Mouse (Mus musculus): Measurements from ENCODE around the gene Lamc1.
A peak's percentile ranks its signal among the peaks of the same experiment; 100 is the strongest.
"Not testable (repeated sequence)": the region's sequence is repeated elsewhere in the genome, so short reads cannot be mapped to it uniquely, and the experiment has no call there.

Gene Lamc1

DNA sequence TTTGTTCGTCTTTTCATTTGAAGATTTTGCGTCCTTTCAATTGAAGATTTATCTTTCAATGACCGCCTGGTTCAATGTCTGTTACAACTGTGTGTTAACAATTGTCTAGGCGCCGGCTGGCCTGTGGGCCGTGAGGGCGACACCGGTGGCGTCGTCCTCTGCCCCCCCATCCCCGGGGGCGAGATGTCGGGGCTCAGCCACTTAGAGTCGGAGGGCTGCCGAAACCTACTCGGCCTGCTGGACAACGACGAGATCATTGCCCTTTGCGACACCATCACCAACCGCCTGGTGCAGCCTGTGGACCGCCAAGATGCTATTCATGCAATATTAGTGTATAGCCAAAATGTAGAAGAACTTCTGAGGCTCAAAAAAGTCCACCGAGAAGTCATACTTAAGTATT lies 27.3 kb downstream of the Lamc1 start:
- not testable (repeated sequence) for DNase-seq (ENCODE audit: low spot score in 2 of 2)

DNA sequence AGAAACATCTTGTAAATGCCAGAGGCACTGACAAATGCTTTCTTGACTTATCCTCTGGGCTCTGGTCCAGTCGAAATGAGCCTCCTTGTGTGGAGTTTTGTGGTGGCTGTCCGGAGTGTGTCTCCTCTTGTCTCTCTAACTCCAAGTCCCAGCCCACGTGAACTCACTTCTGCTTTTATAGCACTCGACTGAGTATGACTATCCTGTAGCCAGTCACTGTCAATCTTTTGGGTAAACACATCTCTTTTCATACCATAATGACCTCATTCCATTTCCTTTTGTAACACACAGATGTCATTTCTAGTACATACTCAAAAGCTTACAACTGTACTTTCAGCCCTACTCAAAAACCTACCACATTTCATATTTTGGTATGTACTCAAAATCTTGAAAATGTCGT lies 33.1 kb downstream of the Lamc1 start:
- not testable (repeated sequence) for DNase-seq (ENCODE audit: low spot score in 2 of 2)

DNA sequence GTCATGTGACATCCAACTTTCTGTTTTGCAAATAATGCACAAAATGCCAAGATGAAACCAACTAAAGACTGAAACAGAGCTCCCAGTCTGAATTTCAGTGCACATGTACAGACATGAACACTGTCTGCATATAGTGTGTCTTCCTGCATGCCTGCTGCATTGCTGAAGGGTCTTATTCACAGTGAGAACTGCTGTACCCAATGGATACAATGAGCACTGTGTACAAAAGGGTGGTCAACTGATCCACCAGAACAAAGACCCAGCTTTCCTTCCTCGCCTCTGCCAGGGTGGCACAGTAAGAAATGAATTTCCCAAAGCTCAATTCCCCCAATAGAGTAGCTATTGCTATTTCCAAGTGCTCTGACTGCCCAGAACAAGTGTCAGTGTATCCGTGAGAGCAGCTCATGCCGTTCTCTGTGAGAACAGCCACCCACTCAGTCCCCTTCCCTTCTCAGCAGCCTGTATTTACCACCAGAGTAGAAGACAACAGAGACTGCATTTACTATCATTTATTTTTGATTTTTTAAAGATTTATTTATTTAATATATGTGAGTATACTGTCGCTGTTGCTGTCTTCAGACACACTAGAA lies 34.7 kb downstream of the Lamc1 start:
- not testable (repeated sequence) for DNase-seq (ENCODE audit: low spot score in 2 of 2)

GRCm38 (mm10) chr1:153296035-153296434 lies 36.6 kb downstream of the Lamc1 start:
- no peak for DNase-seq (ENCODE audit: low spot score in 2 of 2)

GRCm38 (mm10) chr1:153292892-153293291 lies 39.7 kb downstream of the Lamc1 start:
- DNase-seq (ENCODE audit: low spot score in 2 of 2), result no peak

DNA sequence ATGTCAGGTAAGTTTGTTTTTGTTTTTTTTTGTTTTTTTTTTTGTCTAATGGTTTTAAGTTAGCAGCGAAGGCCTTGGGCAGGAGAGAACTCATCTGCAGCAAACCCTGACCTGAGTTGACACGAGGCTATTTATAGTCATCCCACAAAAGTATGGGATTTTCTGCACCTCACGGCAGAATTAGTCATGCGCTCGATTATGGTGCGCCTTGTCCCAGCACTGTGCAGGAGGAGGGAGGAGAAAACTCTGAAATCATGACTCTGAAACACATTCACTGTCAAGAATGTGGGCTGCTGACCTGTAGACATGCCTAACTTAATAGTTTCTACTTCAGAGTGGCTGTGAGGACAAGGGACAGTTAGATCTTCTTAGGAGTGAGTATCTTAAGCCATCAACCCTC lies 40.4 kb downstream of the Lamc1 start:
- no peak for DNase-seq (ENCODE audit: low spot score in 2 of 2)

- DNase-seq (ENCODE audit: low spot score in 2 of 2), result no peak
Measured at GRCm38 (mm10) chr1:153291416-153291815, 41.2 kb downstream of the Lamc1 start.

- DNase-seq (ENCODE audit: low spot score in 2 of 2), result no peak
Measured at GRCm38 (mm10) chr1:153288010-153288409, 44.6 kb downstream of the Lamc1 start.

- no peak for DNase-seq (ENCODE audit: low spot score in 2 of 2)
Measured at GRCm38 (mm10) chr1:153287443-153287842, 45.1 kb downstream of the Lamc1 start.

GRCm38 (mm10) chr1:153286216-153286615 lies 46.4 kb downstream of the Lamc1 start:
- no peak for DNase-seq (ENCODE audit: low spot score in 2 of 2)

DNA sequence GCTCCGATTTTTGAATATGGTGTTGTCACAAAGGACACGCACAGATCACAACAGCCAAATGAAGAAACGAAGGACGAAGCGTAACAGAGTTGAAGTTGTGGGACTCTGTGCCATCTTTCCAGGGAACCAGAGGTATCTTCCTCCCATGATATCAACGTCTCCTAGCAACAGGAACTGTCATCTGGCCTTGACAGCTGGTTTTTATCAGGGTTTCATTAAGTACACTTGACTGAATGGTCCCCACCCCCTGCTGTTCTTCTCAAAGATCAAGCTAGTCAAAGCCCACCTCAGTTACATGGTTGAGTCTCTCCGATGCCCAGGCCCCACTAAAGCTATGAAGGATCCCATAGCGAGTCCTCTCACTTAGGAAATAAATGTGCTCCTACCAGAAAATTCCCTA lies 47.4 kb downstream of the Lamc1 start:
- no peak for DNase-seq (ENCODE audit: low spot score in 2 of 2)

- DNase-seq (ENCODE audit: low spot score in 2 of 2), result peak in 1 of 2 experiments; percentile 53
Measured at GRCm38 (mm10) chr1:153282342-153282975, 50.1 kb downstream of the Lamc1 start.

DNA sequence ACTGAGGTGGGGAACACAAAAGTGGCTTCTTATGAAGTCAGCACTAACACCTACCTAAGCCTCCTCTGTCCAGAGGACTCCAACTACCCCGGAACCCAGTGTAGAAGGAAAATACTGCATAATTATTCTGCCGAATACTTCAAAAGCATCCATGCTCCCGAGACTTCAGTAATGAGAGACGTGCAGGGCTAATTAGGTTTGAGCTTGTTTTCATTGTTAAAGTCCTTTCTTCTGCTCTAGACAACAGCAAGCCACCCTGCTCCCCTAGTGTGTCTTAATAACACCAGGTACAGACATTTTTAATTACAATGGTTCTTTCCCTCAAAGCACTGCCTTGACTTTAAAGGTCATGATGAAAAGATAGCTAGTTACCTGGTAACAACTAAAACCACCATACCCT lies 51.1 kb downstream of the Lamc1 start:
- no peak for DNase-seq (ENCODE audit: low spot score in 2 of 2)

DNA sequence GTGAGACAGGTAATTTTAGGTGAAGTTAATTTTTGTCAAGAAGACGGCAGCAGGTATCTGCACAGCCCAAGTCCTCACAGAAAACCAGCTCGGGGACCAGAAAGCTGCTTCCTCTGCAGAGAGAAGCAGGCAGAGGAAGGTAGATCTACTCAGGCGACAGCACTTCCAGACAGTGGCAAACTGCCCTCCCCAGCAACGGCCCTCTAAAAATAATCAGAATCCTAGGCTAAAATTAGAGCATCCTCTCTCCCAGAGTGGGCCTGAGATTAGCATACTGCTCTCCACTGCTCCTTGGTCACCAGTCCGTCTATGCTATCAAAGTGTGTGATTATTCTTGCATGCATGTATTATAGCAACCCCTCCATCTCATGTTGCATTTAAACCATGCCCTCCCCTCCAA lies 52.2 kb downstream of the Lamc1 start:
- DNase-seq (ENCODE audit: low spot score in 2 of 2), result peak; percentile 57 to 66

DNA sequence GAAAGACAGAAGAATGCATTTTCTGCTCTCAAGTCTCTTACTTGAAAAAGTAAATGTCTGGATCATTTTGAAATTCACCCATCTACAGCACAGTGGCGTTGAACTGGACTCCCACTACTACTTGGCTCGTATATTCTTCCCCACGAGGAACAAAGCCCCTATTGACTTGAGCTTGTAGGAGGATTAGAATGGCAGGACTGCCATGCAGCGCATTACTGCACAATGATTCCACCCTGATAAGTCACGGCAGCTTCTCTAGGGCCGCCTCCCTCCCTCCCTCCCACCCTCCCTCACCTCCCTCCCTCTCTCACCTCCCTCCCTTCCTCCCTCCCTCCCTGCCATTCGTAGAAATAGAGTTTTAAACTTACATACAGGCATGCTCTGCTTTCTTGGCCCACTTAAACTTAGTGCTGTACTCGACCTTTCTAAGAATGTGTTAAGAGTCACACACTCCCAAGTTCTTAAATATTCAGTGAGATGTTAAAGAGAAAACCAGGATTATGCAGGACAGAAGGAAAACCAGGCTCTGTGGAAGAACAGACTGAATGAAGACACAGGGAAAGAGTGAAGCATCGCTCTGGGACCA lies 54.5 kb downstream of the Lamc1 start:
- DNase-seq (ENCODE audit: low spot score in 2 of 2), result no peak

- no peak for DNase-seq (ENCODE audit: low spot score in 2 of 2)
Measured at GRCm38 (mm10) chr1:153275466-153275865, 57.1 kb downstream of the Lamc1 start.

GRCm38 (mm10) chr1:153274611-153275010 lies 58.0 kb downstream of the Lamc1 start:
- no peak for DNase-seq (ENCODE audit: low spot score in 2 of 2)

GRCm38 (mm10) chr1:153273657-153274056 lies 58.9 kb downstream of the Lamc1 start:
- no peak for DNase-seq (ENCODE audit: low spot score in 2 of 2)

GRCm38 (mm10) chr1:153270827-153271226 lies 61.8 kb downstream of the Lamc1 start:
- DNase-seq (ENCODE audit: low spot score in 2 of 2), result no peak

GRCm38 (mm10) chr1:153269681-153270080 lies 62.9 kb downstream of the Lamc1 start:
- no peak for DNase-seq (ENCODE audit: low spot score in 2 of 2)

DNA sequence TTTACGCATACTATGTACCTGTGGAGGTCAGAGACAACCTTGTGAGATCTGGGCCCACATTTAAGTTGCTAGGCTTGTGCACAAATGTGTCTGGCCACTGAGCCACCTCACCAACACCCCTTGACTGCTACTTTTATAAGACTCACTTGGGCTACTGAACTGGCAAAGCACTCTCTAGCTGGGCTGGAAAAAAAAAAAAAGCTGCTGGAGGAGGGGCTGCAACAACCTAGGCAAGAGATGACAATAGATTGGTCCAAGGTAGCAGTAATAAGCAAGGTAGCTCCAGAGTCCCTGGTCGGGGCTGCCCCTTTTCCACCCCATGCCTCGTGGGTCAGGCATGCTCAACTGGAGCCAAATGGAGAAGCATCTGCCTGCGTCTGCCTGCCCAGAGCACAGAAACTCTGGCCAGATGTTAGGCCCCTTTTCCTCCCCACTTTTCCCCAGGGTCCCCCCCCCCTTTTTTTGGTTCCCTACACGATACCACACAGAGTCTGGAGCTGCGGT lies 63.7 kb downstream of the Lamc1 start:
- DNase-seq (ENCODE audit: low spot score in 2 of 2), result no peak

DNA sequence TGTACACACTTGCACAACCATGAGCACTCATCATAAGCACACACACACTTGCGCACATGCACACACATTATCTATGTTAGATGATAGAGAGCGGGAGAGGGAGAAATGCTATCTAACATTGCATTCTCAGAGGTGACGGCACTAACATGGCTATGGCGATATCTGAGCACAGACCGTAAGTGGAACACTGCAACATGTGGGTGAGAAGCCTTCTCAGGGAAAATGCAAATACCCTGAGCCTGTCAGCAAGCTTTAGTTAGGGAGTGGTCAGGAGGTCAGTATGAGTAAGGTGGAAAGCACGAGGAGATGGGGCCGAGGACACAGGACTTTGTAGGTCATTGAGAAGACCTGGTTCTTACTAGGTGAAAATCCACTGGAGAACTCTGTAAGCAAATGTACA lies 64.3 kb downstream of the Lamc1 start:
- no peak for DNase-seq (ENCODE audit: low spot score in 2 of 2)

DNA sequence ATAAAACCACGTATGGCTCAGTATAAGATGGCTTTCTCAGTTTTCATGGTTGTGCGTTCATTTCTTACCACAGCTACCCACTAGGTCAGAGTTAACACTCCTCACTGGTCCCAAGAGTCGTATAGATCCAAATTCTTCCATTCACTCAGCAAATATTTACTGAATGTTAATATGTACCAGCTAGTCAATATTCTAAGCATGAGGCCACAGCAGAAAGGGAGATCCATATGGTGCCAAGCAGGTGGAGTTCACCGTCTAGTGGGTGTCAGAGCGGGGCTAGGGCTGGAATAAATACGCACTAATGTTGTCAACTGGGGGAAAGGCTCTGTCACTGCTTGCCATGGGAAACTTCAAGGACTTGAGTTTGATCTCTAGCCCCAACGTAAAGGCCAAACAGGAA lies 64.9 kb downstream of the Lamc1 start:
- DNase-seq (ENCODE audit: low spot score in 2 of 2), result no peak
